Mouse (Mus musculus) limb, embryonic 10.5 days (tissue): Measurements from ENCODE around the gene Tspyl2. TPM values are rescaled to one million over a fixed set of nuclear protein-coding genes. Genes with fewer than 3 reads are reported as not detected.
"Not testable (repeated sequence)": the region's sequence is repeated elsewhere in the genome, so short reads cannot be mapped to it uniquely, and the experiment has no call there.

ENCODE experiments used
- DNase-seq: peaks from one replicate; pipeline ENCODE4 v3.0.0-alpha.2; 2017; ENCODE audit warnings: low spot score
- H3K27ac ChIP-seq: fragments of 300-500 bp; sonication (generic); 2 replicates; pipeline ENCODE4 v1.5.1; 2016; ENCODE audit warnings: mild to moderate bottlenecking
- H3K27me3 ChIP-seq: fragments of 300-500 bp; sonication (generic); 2 replicates; pipeline ENCODE4 v1.6.1; 2016; ENCODE audit warnings: low read depth, mild to moderate bottlenecking; ENCODE audit not compliant: poor library complexity, severe bottlenecking
- H3K36me3 ChIP-seq: fragments of 300-500 bp; sonication (generic); 2 replicates; pipeline ENCODE4 v1.6.1; 2016; ENCODE audit warnings: mild to moderate bottlenecking, moderate library complexity
- H3K4me1 ChIP-seq: fragments of 300-500 bp; sonication (generic); 2 replicates; pipeline ENCODE4 v1.6.1; 2016
- H3K4me3 ChIP-seq: fragments of 300-500 bp; sonication (generic); 2 replicates; pipeline ENCODE4 v1.5.1; 2016; ENCODE audit warnings: mild to moderate bottlenecking, moderate library complexity
- H3K9me3 ChIP-seq: fragments of 300-500 bp; sonication (generic); replicated peaks from 2 replicates; pipeline ENCODE4 v1.6.1; 2016; ENCODE audit warnings: mild to moderate bottlenecking
- WGBS: fragments of 180-500 bp; shearing (Covaris S2); methylation state at CpG from one replicate; pipeline ENCODE4 v1.1.7; 2016; 5-methylcytosine and 5-hydroxymethylcytosine counted together
- polyA plus RNA-seq: library from polyadenylated mRNA; unstranded; fragments of >200 nt; fragmentation: Nextera tagmentation; extraction: Ambion mirVana; gene quantifications from 2 replicates; pipeline ENCODE4 v1.2.1, GENCODE M21; 2016

The Tspyl2 gene
- polyA plus RNA-seq: 29.4 and 32.5 TPM in 2 replicates

- Histone ChIP-seq H3K9me3 (no peaks in the 10 kb centered on the region), H3K27ac (peak within 1 kb of the TSS; percentile 89), H3K4me3 (peak within 1 kb of the TSS; percentile 70), H3K27me3 (peaks cover 100% of the 10 kb centered on the region), H3K4me1 (peaks cover 1% of the 10 kb centered on the region; the same call in 1 of the 2 replicates), H3K36me3 (peaks cover 47% of the 10 kb centered on the region)
- 4% methylated on average over 27 of the region's 27 CpGs for WGBS
- peak; percentile 85 for DNase-seq
Measured at GRCm38 (mm10) chrX:152342358-152342901, at the start of gene Tspyl2. Gene Tspyl2 (minus strand): TSS chrX:152342425.

GRCm38 (mm10) chrX:152368397-152369273, 26.4 kb upstream of the Tspyl2 start, which contains the start of gene Gpr173:
Gene Gpr173 (minus strand): TSS chrX:152368704.
- peak; percentile 82 for DNase-seq
- Histone ChIP-seq H3K9me3 (no peaks in the 10 kb centered on the region), H3K27me3 (peaks cover 94% of the 10 kb centered on the region), H3K4me1 (peaks cover 16% of the 10 kb centered on the region), H3K27ac (peak within 1 kb of the TSS; percentile 89), H3K4me3 (peak within 1 kb of the TSS; percentile 64), H3K36me3 (no peaks in the 10 kb centered on the region)
- WGBS: 20% methylated on average over 24 of the region's 24 CpGs

- no peaks in the 10 kb centered on the region for H3K9me3 ChIP-seq
- DNase-seq: no peak
- peak overlapping the region; percentile 89 for H3K27ac ChIP-seq
- H3K27me3 ChIP-seq: peaks cover 94% of the 10 kb centered on the region
- H3K4me1 ChIP-seq: peaks cover 16% of the 10 kb centered on the region
- no peaks in the 10 kb centered on the region for H3K36me3 ChIP-seq
- H3K4me3 ChIP-seq: peak overlapping the region; percentile 64
- WGBS: 19% methylated on average over 4 of the region's 4 CpGs
Measured at GRCm38 (mm10) chrX:152368054-152368396, 25.8 kb upstream of the Tspyl2 start.

- H3K27me3 ChIP-seq: peaks cover 100% of the 10 kb centered on the region
- 100% methylated on average over 1 of the region's 2 CpGs for WGBS
Measured at GRCm38 (mm10) chrX:152366418-152366817, 24.2 kb upstream of the Tspyl2 start.

GRCm38 (mm10) chrX:152352553-152353153, 10.4 kb upstream of the Tspyl2 start:
- Histone ChIP-seq H3K9me3 (no peaks in the 10 kb centered on the region), H3K4me3 (no peak overlapping the region), H3K27me3 (peaks cover 100% of the 10 kb centered on the region), H3K4me1 (no peaks in the 10 kb centered on the region), H3K36me3 (no peaks in the 10 kb centered on the region), H3K27ac (no peak overlapping the region)
- 21% methylated on average over 5 of the region's 5 CpGs for WGBS
- no peak for DNase-seq

More at GRCm38 (mm10) chrX:152366418-152366817, 24.2 kb upstream of the Tspyl2 start:
- no peaks in the 10 kb centered on the region for H3K9me3 ChIP-seq
- DNase-seq: no peak
- peaks cover 16% of the 10 kb centered on the region for H3K4me1 ChIP-seq
- H3K27ac ChIP-seq: no peak overlapping the region
- no peaks in the 10 kb centered on the region for H3K36me3 ChIP-seq
- H3K4me3 ChIP-seq: no peak overlapping the region

GRCm38 (mm10) chrX:152347041-152347440, 4.8 kb upstream of the Tspyl2 start:
- H3K27ac ChIP-seq: no peak overlapping the region
- no peak overlapping the region for H3K4me3 ChIP-seq
- H3K9me3 ChIP-seq: no peaks in the 10 kb centered on the region
- peaks cover 14% of the 10 kb centered on the region for H3K36me3 ChIP-seq
- H3K27me3 ChIP-seq: peaks cover 100% of the 10 kb centered on the region
- H3K4me1 ChIP-seq: no peaks in the 10 kb centered on the region
- WGBS: 93% methylated on average over 14 of the region's 14 CpGs
- DNase-seq: no peak

- Histone ChIP-seq H3K36me3 (peaks cover 14% of the 10 kb centered on the region), H3K4me3 (no peak overlapping the region), H3K27ac (no peak overlapping the region), H3K4me1 (no peaks in the 10 kb centered on the region), H3K9me3 (no peaks in the 10 kb centered on the region), H3K27me3 (peaks cover 100% of the 10 kb centered on the region)
- no peak for DNase-seq
- 92% methylated on average over 15 of the region's 15 CpGs for WGBS
Measured at GRCm38 (mm10) chrX:152346587-152346986, 4.4 kb upstream of the Tspyl2 start.

GRCm38 (mm10) chrX:152342903-152343302, 678 bp upstream of the Tspyl2 start:
- peaks cover 43% of the 10 kb centered on the region for H3K36me3 ChIP-seq
- no peaks in the 10 kb centered on the region for H3K4me1 ChIP-seq
- peak overlapping the region; percentile 70 for H3K4me3 ChIP-seq
- no peaks in the 10 kb centered on the region for H3K9me3 ChIP-seq
- peaks cover 100% of the 10 kb centered on the region for H3K27me3 ChIP-seq
- H3K27ac ChIP-seq: peak overlapping the region; percentile 89
- DNase-seq: no peak
- 25% methylated on average over 6 of the region's 6 CpGs for WGBS

GRCm38 (mm10) chrX:152341496-152341895, 729 bp downstream of the Tspyl2 start:
- Histone ChIP-seq H3K27me3 (peaks cover 100% of the 10 kb centered on the region), H3K9me3 (no peaks in the 10 kb centered on the region), H3K4me3 (peak overlapping the region; percentile 70), H3K36me3 (peaks cover 38% of the 10 kb centered on the region), H3K4me1 (peaks cover 7% of the 10 kb centered on the region; the same call in 1 of the 2 replicates), H3K27ac (peak overlapping the region; percentile 89)
- 43% methylated on average over 11 of the region's 11 CpGs for WGBS
- peak; percentile 31 for DNase-seq

- peak overlapping the region; percentile 43 for H3K4me3 ChIP-seq
- no peaks in the 10 kb centered on the region for H3K9me3 ChIP-seq
- peaks cover 88% of the 10 kb centered on the region for H3K27me3 ChIP-seq
- H3K4me1 ChIP-seq: peaks cover 7% of the 10 kb centered on the region; the same call in 1 of the 2 replicates
- peak overlapping the region; percentile 90 for H3K27ac ChIP-seq
- peaks cover 33% of the 10 kb centered on the region for H3K36me3 ChIP-seq
- WGBS: 10% methylated on average over 33 of the region's 33 CpGs
- peak; percentile 82 for DNase-seq
Measured at GRCm38 (mm10) chrX:152336546-152337332, 5.5 kb downstream of the Tspyl2 start.

- H3K27ac ChIP-seq: peak overlapping the region; percentile 90
Measured at GRCm38 (mm10) chrX:152336123-152336522, 6.1 kb downstream of the Tspyl2 start.

GRCm38 (mm10) chrX:152329400-152329799, 12.8 kb downstream of the Tspyl2 start:
- H3K27me3 ChIP-seq: peaks cover 92% of the 10 kb centered on the region

More at GRCm38 (mm10) chrX:152336123-152336522, 6.1 kb downstream of the Tspyl2 start:
- not testable (repeated sequence) for H3K4me1 ChIP-seq, DNase-seq, H3K9me3 ChIP-seq
- Histone ChIP-seq H3K36me3 (peaks cover 33% of the 10 kb centered on the region), H3K4me3 (peak overlapping the region; percentile 43), H3K27me3 (peaks cover 88% of the 10 kb centered on the region)
- 39% methylated on average over 4 of the region's 4 CpGs for WGBS

More at GRCm38 (mm10) chrX:152329400-152329799, 12.8 kb downstream of the Tspyl2 start:
- DNase-seq, H3K27ac ChIP-seq, H3K9me3 ChIP-seq, H3K36me3 ChIP-seq, H3K4me1 ChIP-seq, H3K4me3 ChIP-seq: not testable (repeated sequence)
